Mouse (Mus musculus): ENCODE results near the gene 1500011B03Rik. TPM values are rescaled to one million over a fixed set of nuclear protein-coding genes. Genes with fewer than 3 reads are reported as not detected.
A peak's percentile ranks its signal among the peaks of the same experiment; 100 is the strongest.

Gene 1500011B03Rik
- polyA plus RNA-seq, 1 experiment from 2014 or later: 94.3 TPM

DNA sequence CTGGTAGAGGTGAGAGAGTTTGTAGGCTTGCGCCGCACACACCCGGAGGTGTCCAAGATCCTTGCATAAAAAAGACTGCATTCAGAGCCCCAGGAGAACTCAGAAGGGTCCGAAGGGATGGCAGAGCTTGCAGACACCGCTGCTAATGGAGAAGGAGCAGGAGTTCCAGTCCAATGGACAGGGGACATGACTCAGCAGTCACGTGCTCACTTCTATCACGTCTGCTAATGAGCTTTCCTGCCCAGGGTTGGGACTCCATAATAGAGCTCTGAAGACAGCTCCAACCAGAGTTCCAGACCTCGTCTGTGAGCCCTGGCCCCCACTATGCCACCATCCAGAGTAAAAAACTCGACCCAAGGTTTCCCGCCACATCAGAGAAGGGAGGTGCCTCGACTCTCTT, 5.1 kb downstream of the 1500011B03Rik start:
- Histone ChIP-seq H3K4me1 (replicated peaks; ENCODE audit: control insufficient read depth, insufficient read depth, low read length) (no peaks in the 10 kb centered on the region), H3K27ac (ENCODE audit: low read depth) (no peak overlapping the region), H3K27me3 (replicated peaks; ENCODE audit: control insufficient read depth, insufficient read depth, low read length) (no peaks in the 10 kb centered on the region), H3K9me3 (ENCODE audit: control insufficient read depth, low read length) (0 out of 2 replicates have a peak, but pooled peaks cover 2% of the 10 kb centered on the region), H3K4me2 (ENCODE audit: low read length) (no peak overlapping the region), H3K36me3 (ENCODE audit: control insufficient read depth, insufficient read depth, low read length) (no peaks in the 10 kb centered on the region; the same call in 1 of the 2 replicates), H3K4me3 (ENCODE audit: low read depth, low read length) (no peak overlapping the region), H3K9ac (ENCODE audit: low read length) (no peak overlapping the region)
- ATAC-seq (replicated peaks; ENCODE audit: low FRiP score, low TSS enrichment, low read depth): no peak
- no peak for DNase-seq (ENCODE audit: low spot score)
- 77% methylated on average over 10 of the region's 11 CpGs for WGBS

DNA sequence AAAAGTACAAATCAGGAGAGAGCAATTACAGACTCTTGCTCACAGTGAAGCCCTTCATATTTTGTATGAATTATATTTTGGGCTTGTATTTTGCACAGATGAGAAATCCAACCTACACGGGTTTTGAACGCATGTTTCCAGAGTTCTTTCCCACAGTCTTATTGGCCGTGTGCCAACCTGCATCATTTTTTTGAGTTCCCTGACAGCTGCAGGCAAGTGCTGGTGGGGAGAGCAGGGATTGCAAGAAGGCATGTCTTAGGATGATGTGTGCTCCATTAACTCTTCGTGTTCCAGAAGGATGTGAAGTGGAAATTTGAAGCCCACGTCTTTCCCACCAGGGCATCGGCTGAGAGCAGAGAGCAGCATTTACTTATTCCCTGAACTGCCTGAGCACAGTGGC, 6.7 kb downstream of the 1500011B03Rik start:
- Histone ChIP-seq H3K27me3 (replicated peaks; ENCODE audit: control insufficient read depth, insufficient read depth, low read length) (no peaks in the 10 kb centered on the region), H3K4me1 (replicated peaks; ENCODE audit: control insufficient read depth, insufficient read depth, low read length) (no peaks in the 10 kb centered on the region), H3K9me3 (ENCODE audit: control insufficient read depth, low read length) (0 out of 2 replicates have a peak, but pooled peaks cover 2% of the 10 kb centered on the region), H3K4me2 (ENCODE audit: low read length) (no peak overlapping the region), H3K27ac (ENCODE audit: low read depth) (no peak overlapping the region), H3K9ac (ENCODE audit: low read length) (no peak overlapping the region), H3K4me3 (ENCODE audit: low read depth, low read length) (no peak overlapping the region), H3K36me3 (ENCODE audit: control insufficient read depth, insufficient read depth, low read length) (no peaks in the 10 kb centered on the region; the same call in 1 of the 2 replicates)
- ATAC-seq (replicated peaks; ENCODE audit: low FRiP score, low TSS enrichment, low read depth) (no peak), DNase-seq (ENCODE audit: low spot score) (no peak)
- 55% methylated on average over 6 of the region's 6 CpGs for WGBS

DNA sequence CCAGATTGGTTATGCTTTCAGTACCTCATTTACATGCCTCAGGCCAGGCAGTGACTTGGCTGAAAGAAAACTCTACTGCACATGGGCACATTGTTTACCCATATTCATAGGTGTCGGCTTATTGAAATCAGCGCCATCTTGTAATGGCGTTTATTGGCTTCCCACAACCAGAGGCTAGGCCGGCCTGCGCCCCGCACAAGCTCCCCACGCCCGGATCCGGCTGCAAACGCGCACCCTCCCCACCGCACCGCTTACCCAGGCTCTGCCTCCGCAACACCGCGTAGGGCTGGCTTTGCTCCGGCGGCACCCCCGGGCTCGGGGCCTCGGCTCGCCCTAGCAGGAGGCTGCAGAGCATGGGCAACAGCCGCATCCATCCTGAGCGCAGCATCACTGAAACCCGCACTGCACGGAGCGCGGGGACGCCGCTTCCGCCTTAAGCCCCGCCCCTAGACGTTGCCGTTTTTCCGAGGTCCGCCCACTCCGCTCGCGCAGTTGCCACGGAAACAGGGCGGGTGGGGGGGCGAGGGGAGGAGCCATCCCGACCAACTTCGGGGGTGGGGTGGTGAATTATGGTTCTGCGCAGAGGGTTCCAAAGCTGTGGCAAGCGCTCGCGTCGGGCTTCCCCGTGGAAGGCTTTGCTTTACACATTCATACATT, 9.6 kb downstream of the 1500011B03Rik start:
- Histone ChIP-seq H3K9ac (ENCODE audit: low read length) (peak overlapping the region; percentile 78), H3K36me3 (ENCODE audit: control insufficient read depth, insufficient read depth, low read length) (peaks cover 16% of the 10 kb centered on the region), H3K4me3 (ENCODE audit: low read depth, low read length) (peak overlapping the region; percentile 86), H3K9me3 (ENCODE audit: control insufficient read depth, low read length) (0 out of 2 replicates have a peak, but pooled peaks cover 2% of the 10 kb centered on the region), H3K27ac (ENCODE audit: low read depth) (peak overlapping the region; percentile 82), H3K4me2 (ENCODE audit: low read length) (peak overlapping the region; percentile 54), H3K4me1 (replicated peaks; ENCODE audit: control insufficient read depth, insufficient read depth, low read length) (no peaks in the 10 kb centered on the region), H3K27me3 (replicated peaks; ENCODE audit: control insufficient read depth, insufficient read depth, low read length) (no peaks in the 10 kb centered on the region)
- WGBS: 2% methylated on average over 50 of the region's 50 CpGs
- DNase-seq (ENCODE audit: low spot score) (peak; percentile 95), ATAC-seq (replicated peaks; ENCODE audit: low FRiP score, low TSS enrichment, low read depth) (peak; percentile 94)

DNA sequence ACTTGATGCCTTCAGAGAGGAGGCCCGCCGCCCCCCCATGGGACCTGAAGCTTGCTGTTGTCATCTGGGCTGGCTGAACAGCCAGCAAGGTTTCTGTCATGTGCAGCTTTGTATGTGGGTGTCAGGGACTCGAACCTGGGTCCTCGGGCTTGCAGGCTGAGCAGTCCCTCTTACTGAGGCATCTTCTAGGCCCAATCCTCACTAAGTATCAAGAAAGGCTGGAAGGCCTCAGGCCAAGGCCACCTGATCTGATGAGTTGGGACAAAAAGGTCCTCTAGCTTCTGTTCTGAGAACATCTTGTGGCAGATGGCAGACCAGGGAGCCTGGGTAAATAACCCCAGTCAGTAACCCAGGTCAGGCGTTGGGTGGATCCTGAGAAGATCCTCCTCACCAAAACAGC, 13.4 kb downstream of the 1500011B03Rik start:
- no peak for ATAC-seq (replicated peaks; ENCODE audit: low FRiP score, low TSS enrichment, low read depth)

DNA sequence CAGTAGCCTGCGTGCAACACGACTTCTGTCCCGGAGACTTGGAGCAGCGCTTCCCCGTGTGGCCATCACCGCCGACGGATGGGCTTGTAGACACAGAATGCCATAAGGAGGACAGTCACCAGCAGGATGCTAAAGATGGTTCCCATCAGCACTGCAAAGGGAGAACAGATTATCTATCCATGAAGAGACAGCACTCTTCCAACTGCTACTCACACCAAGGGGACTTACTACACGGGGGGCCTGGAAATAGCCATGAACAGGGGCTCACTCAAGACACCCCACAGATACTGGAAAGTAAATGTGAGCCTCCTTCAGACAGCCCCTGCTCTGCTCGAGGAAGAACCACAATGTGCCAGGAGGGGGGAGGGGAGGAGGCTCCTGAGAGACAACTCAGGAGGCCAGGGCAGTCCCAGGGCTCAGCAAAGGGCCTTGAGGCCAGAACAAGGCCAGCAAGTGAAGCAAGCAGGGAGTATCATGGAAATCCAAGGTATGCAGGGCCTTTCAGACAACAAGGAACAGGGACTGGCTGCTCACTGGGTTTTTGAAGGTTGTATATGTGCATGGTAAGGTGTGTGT, 14.0 kb downstream of the 1500011B03Rik start:
- H3K9me3 ChIP-seq (ENCODE audit: control insufficient read depth, low read length): no peaks in the 10 kb centered on the region
- no peaks in the 10 kb centered on the region for H3K4me1 ChIP-seq (replicated peaks; ENCODE audit: control insufficient read depth, insufficient read depth, low read length)
- no peak overlapping the region for H3K9ac ChIP-seq (ENCODE audit: low read length)
- DNase-seq (ENCODE audit: low spot score) (no peak), ATAC-seq (replicated peaks; ENCODE audit: low FRiP score, low TSS enrichment, low read depth) (no peak)
- no peak overlapping the region for H3K4me3 ChIP-seq (ENCODE audit: low read depth, low read length)
- WGBS: 82% methylated on average over 10 of the region's 10 CpGs
- H3K4me2 ChIP-seq (ENCODE audit: low read length): no peak overlapping the region
- H3K27me3 ChIP-seq (replicated peaks; ENCODE audit: control insufficient read depth, insufficient read depth, low read length): no peaks in the 10 kb centered on the region
- H3K27ac ChIP-seq (ENCODE audit: low read depth): no peak overlapping the region
- H3K36me3 ChIP-seq (ENCODE audit: control insufficient read depth, insufficient read depth, low read length): peaks cover 44% of the 10 kb centered on the region

More for the DNA sequence above, 13.4 kb downstream of the 1500011B03Rik start:
- Histone ChIP-seq H3K9me3 (ENCODE audit: control insufficient read depth, low read length) (no peaks in the 10 kb centered on the region), H3K27ac (ENCODE audit: low read depth) (no peak overlapping the region), H3K4me3 (ENCODE audit: low read depth, low read length) (no peak overlapping the region), H3K9ac (ENCODE audit: low read length) (no peak overlapping the region), H3K4me2 (ENCODE audit: low read length) (no peak overlapping the region), H3K36me3 (ENCODE audit: control insufficient read depth, insufficient read depth, low read length) (peaks cover 38% of the 10 kb centered on the region), H3K4me1 (replicated peaks; ENCODE audit: control insufficient read depth, insufficient read depth, low read length) (no peaks in the 10 kb centered on the region), H3K27me3 (replicated peaks; ENCODE audit: control insufficient read depth, insufficient read depth, low read length) (no peaks in the 10 kb centered on the region)
- WGBS: 91% methylated on average over 5 of the region's 5 CpGs
- no peak for DNase-seq (ENCODE audit: low spot score)

DNA sequence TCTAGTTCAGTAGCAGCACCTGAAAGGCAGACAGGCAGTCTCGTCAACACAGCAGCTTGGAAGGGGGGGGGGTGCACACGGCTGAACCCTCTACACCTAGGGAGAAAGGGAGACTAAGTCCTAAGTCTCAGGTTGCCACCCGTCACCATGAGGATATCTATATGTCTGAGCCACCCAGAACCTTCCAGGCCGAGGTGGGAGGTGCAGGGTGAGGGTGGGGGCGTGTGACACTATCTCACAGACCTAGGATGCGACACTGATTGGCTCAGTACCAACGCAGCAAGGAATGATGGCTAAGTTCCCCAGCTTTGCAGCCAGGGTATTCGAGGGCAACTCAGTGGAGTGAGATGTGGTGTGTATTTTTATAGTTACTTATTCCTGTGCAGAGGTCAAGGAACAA, 14.9 kb downstream of the 1500011B03Rik start:
- no peak overlapping the region for H3K9ac ChIP-seq (ENCODE audit: low read length)
- H3K4me2 ChIP-seq (ENCODE audit: low read length): no peak overlapping the region
- DNase-seq (ENCODE audit: low spot score): no peak
- whole genome bisulfite sequencing: 80% methylated on average over 8 of the region's 8 CpGs
- no peaks in the 10 kb centered on the region for H3K27me3 ChIP-seq (replicated peaks; ENCODE audit: control insufficient read depth, insufficient read depth, low read length)
- ATAC-seq (replicated peaks; ENCODE audit: low FRiP score, low TSS enrichment, low read depth): no peak
- no peaks in the 10 kb centered on the region for H3K9me3 ChIP-seq (ENCODE audit: control insufficient read depth, low read length)
- H3K4me1 ChIP-seq (replicated peaks; ENCODE audit: control insufficient read depth, insufficient read depth, low read length): no peaks in the 10 kb centered on the region
- H3K36me3 ChIP-seq (ENCODE audit: control insufficient read depth, insufficient read depth, low read length): peaks cover 53% of the 10 kb centered on the region
- H3K4me3 ChIP-seq (ENCODE audit: low read depth, low read length): no peak overlapping the region
- no peak overlapping the region for H3K27ac ChIP-seq (ENCODE audit: low read depth)

DNA sequence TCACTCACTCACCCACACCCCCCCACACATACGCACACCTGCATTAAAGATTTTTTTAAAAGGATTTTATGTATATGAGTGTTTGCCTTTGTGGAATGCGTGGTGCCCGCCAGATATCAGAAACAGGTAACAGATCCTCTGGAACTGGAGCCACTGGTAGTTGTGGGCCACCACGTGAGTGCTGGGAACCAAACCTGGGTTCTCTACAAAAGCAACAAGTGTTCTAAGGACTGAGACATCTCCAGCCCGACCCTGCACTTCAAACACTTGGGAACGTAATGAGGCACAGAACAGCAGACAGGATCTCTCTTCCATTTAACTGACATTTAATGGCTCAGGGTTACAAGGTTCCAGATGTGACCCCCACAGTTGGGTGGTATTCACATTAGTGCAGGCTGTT, 15.4 kb downstream of the 1500011B03Rik start:
- 74% methylated on average over 6 of the region's 6 CpGs for WGBS
- DNase-seq (ENCODE audit: low spot score) (no peak), ATAC-seq (replicated peaks; ENCODE audit: low FRiP score, low TSS enrichment, low read depth) (no peak)
- Histone ChIP-seq H3K4me3 (ENCODE audit: low read depth, low read length) (no peak overlapping the region), H3K27ac (ENCODE audit: low read depth) (no peak overlapping the region), H3K27me3 (replicated peaks; ENCODE audit: control insufficient read depth, insufficient read depth, low read length) (no peaks in the 10 kb centered on the region), H3K9me3 (ENCODE audit: control insufficient read depth, low read length) (no peaks in the 10 kb centered on the region), H3K36me3 (ENCODE audit: control insufficient read depth, insufficient read depth, low read length) (peaks cover 58% of the 10 kb centered on the region), H3K9ac (ENCODE audit: low read length) (no peak overlapping the region), H3K4me1 (replicated peaks; ENCODE audit: control insufficient read depth, insufficient read depth, low read length) (no peaks in the 10 kb centered on the region), H3K4me2 (ENCODE audit: low read length) (no peak overlapping the region)

DNA sequence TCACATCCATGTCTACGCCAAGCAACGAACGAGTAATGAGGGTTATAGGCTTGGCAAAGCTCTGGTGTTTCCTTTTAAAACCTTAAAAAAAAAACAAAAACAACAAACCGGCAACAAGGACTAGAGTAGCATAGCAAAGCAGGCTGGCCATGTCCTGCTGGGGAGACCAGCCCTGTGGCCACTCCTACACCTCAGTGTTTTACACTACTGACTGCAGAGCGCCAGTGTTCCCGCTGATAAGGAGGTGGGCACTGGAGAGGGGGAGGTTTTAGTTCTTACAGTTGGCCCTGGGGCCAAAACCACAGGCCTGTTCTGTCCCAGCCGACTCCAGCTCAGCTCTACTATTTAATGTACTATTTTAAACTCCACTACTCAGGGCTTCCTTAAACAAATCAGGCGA, 15.8 kb downstream of the 1500011B03Rik start:
- Histone ChIP-seq H3K4me1 (replicated peaks; ENCODE audit: control insufficient read depth, insufficient read depth, low read length) (no peaks in the 10 kb centered on the region), H3K9ac (ENCODE audit: low read length) (no peak overlapping the region), H3K9me3 (ENCODE audit: control insufficient read depth, low read length) (no peaks in the 10 kb centered on the region), H3K4me2 (ENCODE audit: low read length) (no peak overlapping the region), H3K36me3 (ENCODE audit: control insufficient read depth, insufficient read depth, low read length) (peaks cover 62% of the 10 kb centered on the region), H3K27me3 (replicated peaks; ENCODE audit: control insufficient read depth, insufficient read depth, low read length) (no peaks in the 10 kb centered on the region), H3K4me3 (ENCODE audit: low read depth, low read length) (no peak overlapping the region), H3K27ac (ENCODE audit: low read depth) (no peak overlapping the region)
- ATAC-seq (replicated peaks; ENCODE audit: low FRiP score, low TSS enrichment, low read depth): no peak
- WGBS: 35% methylated on average over 8 of the region's 8 CpGs
- DNase-seq (ENCODE audit: low spot score): no peak

DNA sequence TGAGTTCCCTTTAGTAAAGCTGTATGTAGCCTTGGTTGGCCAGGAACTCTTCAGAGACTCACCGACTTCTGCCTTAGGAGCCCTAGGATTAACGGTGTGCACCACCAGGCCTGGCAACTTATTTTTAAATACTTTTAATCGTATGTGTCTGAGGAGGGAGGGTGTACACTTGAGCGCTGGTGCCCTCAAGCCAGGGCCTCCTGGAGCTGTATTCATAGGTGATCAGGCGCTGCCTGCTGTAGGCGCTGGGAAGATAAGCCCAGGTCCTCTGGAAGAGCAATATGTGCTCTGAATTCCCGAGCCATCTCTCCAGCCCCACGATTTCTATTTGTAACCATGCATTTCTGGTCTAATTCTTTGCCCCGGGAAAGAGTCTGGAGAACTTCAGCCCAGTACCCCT, 16.2 kb downstream of the 1500011B03Rik start:
- Histone ChIP-seq H3K27ac (ENCODE audit: low read depth) (no peak overlapping the region), H3K9me3 (ENCODE audit: control insufficient read depth, low read length) (no peaks in the 10 kb centered on the region), H3K4me3 (ENCODE audit: low read depth, low read length) (no peak overlapping the region), H3K9ac (ENCODE audit: low read length) (no peak overlapping the region), H3K4me1 (replicated peaks; ENCODE audit: control insufficient read depth, insufficient read depth, low read length) (no peaks in the 10 kb centered on the region), H3K4me2 (ENCODE audit: low read length) (no peak overlapping the region), H3K27me3 (replicated peaks; ENCODE audit: control insufficient read depth, insufficient read depth, low read length) (no peaks in the 10 kb centered on the region), H3K36me3 (ENCODE audit: control insufficient read depth, insufficient read depth, low read length) (peaks cover 66% of the 10 kb centered on the region)
- 58% methylated on average over 9 of the region's 9 CpGs for WGBS
- ATAC-seq (replicated peaks; ENCODE audit: low FRiP score, low TSS enrichment, low read depth) (no peak), DNase-seq (ENCODE audit: low spot score) (no peak)
